Mouse (Mus musculus) skeletal muscle tissue, postnatal 0 days (tissue): ENCODE data around the gene Gm5580. TPM values are rescaled to one million over a fixed set of nuclear protein-coding genes. Genes with fewer than 3 reads are reported as not detected.

Source experiments
- polyA plus RNA-seq: library from polyadenylated mRNA; unstranded; fragments of >200 nt; fragmentation: Nextera tagmentation; extraction: Ambion mirVana; gene quantifications from 2 replicates; pipeline ENCODE4 v1.2.1, GENCODE M21; 2015

The Gm5580 gene
- 0.33 and 0.42 TPM in 2 replicates for polyA plus RNA-seq

GRCm38 (mm10) chr6:116550841-116551240 lies at the start of gene Gm5580:
TSS of gene Gm5580 (plus strand) at chr6:116551141.

GRCm38 (mm10) chr6:116506302-116507003 lies 44.5 kb upstream of the Gm5580 start, which contains the start of gene Olfr212:
TSS of gene Olfr212 (plus strand) at chr6:116506516.

GRCm38 (mm10) chr6:116538156-116538555 lies 12.8 kb upstream of the Gm5580 start, which contains the start of gene Olfr213:
TSS of gene Olfr213 (plus strand) at chr6:116538456.

GRCm38 (mm10) chr6:116553935-116554334 lies 3.0 kb downstream of the Gm5580 start, which contains the start of gene Olfr214:
TSS of gene Olfr214 (plus strand) at chr6:116554235.

GRCm38 (mm10) chr6:116584095-116584494 lies 33.2 kb downstream of the Gm5580 start, which contains the start of gene Olfr215:
TSS of gene Olfr215 (minus strand) at chr6:116584195.

Other genes starting within 250 kb of the Gm5580 start
- 15.8 and 17.0 TPM in 2 replicates for gene March8, start 213.1 kb upstream of the Gm5580 start, polyA plus RNA-seq
- gene Alox5, start 90.0 kb upstream of the Gm5580 start, polyA plus RNA-seq: 2.0 and 2.9 TPM in 2 replicates
- gene Olfr211, start 62.0 kb upstream of the Gm5580 start, polyA plus RNA-seq: not detected in 2 replicates
- gene Olfr212, start 44.6 kb upstream of the Gm5580 start, polyA plus RNA-seq: not detected in 2 replicates
- not detected in 2 replicates for gene Olfr213, start 12.7 kb upstream of the Gm5580 start, polyA plus RNA-seq
- gene Olfr214, start 3.1 kb downstream of the Gm5580 start, polyA plus RNA-seq: not detected in 2 replicates
- not detected in 2 replicates for gene Olfr215, start 33.1 kb downstream of the Gm5580 start, polyA plus RNA-seq
- gene Zfp422, start 77.9 kb downstream of the Gm5580 start, polyA plus RNA-seq: 41.5 and 45.5 TPM in 2 replicates
- gene Depp1, start 99.5 kb downstream of the Gm5580 start, polyA plus RNA-seq: 23.4 and 30.2 TPM in 2 replicates
- 17.6 and 18.2 TPM in 2 replicates for gene Rassf4, start 122.8 kb downstream of the Gm5580 start, polyA plus RNA-seq
- gene Tmem72, start 165.8 kb downstream of the Gm5580 start, polyA plus RNA-seq: 3.2 and 3.3 TPM in 2 replicates